Mouse (Mus musculus) adrenal gland (tissue): ENCODE measurements around the gene Celsr1.

ENCODE experiments used
- intact Hi-C: fragments of 180-260 bp; cut with DNase I; formaldehyde crosslinking; loops from one replicate; pipeline ENCODE4 v1.15.1; 2025

The Celsr1 gene

GRCm38 (mm10) chr15:85899396-85899795, 134.2 kb downstream of the Celsr1 start:
- intact Hi-C loops: loop anchor here (10.0 kb wide), 1 partner anchor 215 kb away; no protein-coding TSS in a partner anchor

GRCm38 (mm10) chr15:85897113-85897512, 136.5 kb downstream of the Celsr1 start:
- intact Hi-C loops: loop anchor here (10.0 kb wide), 1 partner anchor 218 kb away; no protein-coding TSS in a partner anchor

- intact Hi-C loops: loop anchor here (1.0 to 10.0 kb wide), 2 partner anchors 143 to 219 kb away; no protein-coding TSS in a partner anchor
Observed at GRCm38 (mm10) chr15:85896284-85896683, 137.3 kb downstream of the Celsr1 start.

GRCm38 (mm10) chr15:85893871-85894270, 139.7 kb downstream of the Celsr1 start:
- intact Hi-C loops: loop anchor here (10.0 kb wide), 1 partner anchor 221 kb away; no protein-coding TSS in a partner anchor

GRCm38 (mm10) chr15:85892498-85893118, 141.0 kb downstream of the Celsr1 start:
- intact Hi-C loops: loop anchor here (10.0 kb wide), 1 partner anchor 222 kb away; no protein-coding TSS in a partner anchor

- intact Hi-C loops: loop anchor here (10.0 kb wide), 1 partner anchor 223 kb away; no protein-coding TSS in a partner anchor
Observed at GRCm38 (mm10) chr15:85891971-85892370, 141.6 kb downstream of the Celsr1 start.

- intact Hi-C loops: no loop called here
Observed at GRCm38 (mm10) chr15:85889235-85889634, 144.3 kb downstream of the Celsr1 start.

GRCm38 (mm10) chr15:85885606-85886005, 148.0 kb downstream of the Celsr1 start:
- intact Hi-C loops: no loop called here

- intact Hi-C loops: no loop called here
Observed at GRCm38 (mm10) chr15:85879498-85879895, 154.1 kb downstream of the Celsr1 start.

- intact Hi-C loops: no loop called here
Observed at GRCm38 (mm10) chr15:85878848-85879497, 154.6 kb downstream of the Celsr1 start, which contains the start of gene Trmu. Gene Trmu, plus strand, starts transcription at chr15:85879312.

GRCm38 (mm10) chr15:85877336-85877735, 156.2 kb downstream of the Celsr1 start:
- intact Hi-C loops: no loop called here

GRCm38 (mm10) chr15:85867696-85868095, 165.9 kb downstream of the Celsr1 start:
- intact Hi-C loops: loop anchor here (1.0 to 5.0 kb wide), 2 partner anchors 151 to 270 kb away; no protein-coding TSS in a partner anchor

GRCm38 (mm10) chr15:85865913-85866312, 167.7 kb downstream of the Celsr1 start:
- intact Hi-C loops: loop anchor here (5.0 kb wide), 1 partner anchor 269 kb away; no protein-coding TSS in a partner anchor

GRCm38 (mm10) chr15:85859490-85860031, 174.0 kb downstream of the Celsr1 start, which contains the start of gene Gtse1:
Gene Gtse1, plus strand, starts transcription at chr15:85859745.
- intact Hi-C loops: no loop called here

GRCm38 (mm10) chr15:85858980-85859489, 174.5 kb downstream of the Celsr1 start:
- intact Hi-C loops: no loop called here

- intact Hi-C loops: no loop called here
Observed at GRCm38 (mm10) chr15:85851656-85852392, 181.8 kb downstream of the Celsr1 start.
